Mouse (Mus musculus) erythroblast, adult 5-6 weeks (primary cell): ENCODE measurements at regions not wholly inside any gene's neighbourhood (a gene's known extent, or its start where the extent isn't known, plus 50 kb on each side); places are given as distances from the start of the nearest gene placed in this dataset.

ENCODE experiments used
- ATAC-seq: replicated peaks from 2 replicates; pipeline ENCODE4 v1.8.0; 2016; ENCODE audit warnings: moderate number of reproducible peaks, mild to moderate bottlenecking, moderate TSS enrichment, inconsistent platforms; ENCODE audit not compliant: poor library complexity, low FRiP score, severe bottlenecking

GRCm38 (mm10) chr10:12186918-12187639 is 682.1 kb downstream of the Utrn start:
- ATAC-seq: no peak

GRCm38 (mm10) chr10:12187669-12188342 is 681.4 kb downstream of the Utrn start:
- no peak for ATAC-seq

- no peak for ATAC-seq
Observed at GRCm38 (mm10) chr10:12190435-12190834, 678.7 kb downstream of the Utrn start.

GRCm38 (mm10) chr10:12207301-12207700 is 661.9 kb downstream of the Utrn start:
- ATAC-seq: no peak

DNA sequence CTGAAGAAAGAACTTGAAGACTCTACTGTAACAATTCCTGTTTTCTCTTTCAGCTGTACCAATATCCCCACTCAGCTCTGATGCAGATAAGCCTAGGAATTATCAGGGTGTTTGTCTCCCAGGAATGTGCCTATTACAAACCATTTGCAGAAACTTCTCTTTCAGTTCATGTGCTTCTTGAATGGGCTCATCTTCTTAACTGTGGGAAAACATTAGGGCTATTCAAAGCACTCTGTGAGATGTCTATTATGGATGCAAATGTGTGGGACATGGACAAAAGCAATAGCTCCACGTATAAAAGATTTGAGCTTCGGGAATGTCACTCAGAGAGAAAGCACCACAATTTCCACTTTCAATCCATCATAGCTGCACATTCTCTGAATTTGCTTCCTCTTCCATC is 659.0 kb downstream of the Utrn start:
- ATAC-seq: no peak

GRCm38 (mm10) chr10:12218879-12219278 is 650.3 kb downstream of the Utrn start:
- no peak for ATAC-seq

DNA sequence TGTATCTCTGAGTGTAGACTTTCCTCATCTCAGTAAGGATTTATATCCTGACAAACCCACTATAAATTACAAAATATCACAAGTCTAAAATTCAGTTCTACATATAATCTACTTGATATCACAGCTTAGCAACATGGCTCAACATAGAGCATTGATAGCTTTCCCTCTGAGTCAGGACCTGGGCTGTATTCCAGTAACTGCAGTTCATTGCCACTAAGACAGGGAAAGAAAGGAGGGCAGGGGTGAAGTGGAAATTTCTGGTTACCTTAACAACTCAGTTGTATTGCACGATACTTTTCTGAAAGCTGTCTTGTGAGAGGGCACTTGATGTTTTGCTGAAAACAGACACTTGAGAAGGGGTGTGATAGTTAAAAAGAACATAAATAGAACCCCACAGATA is 635.0 kb downstream of the Utrn start:
- no peak for ATAC-seq

GRCm38 (mm10) chr10:12248853-12249252 is 620.3 kb downstream of the Utrn start:
- ATAC-seq: no peak

- no peak for ATAC-seq
Observed at GRCm38 (mm10) chr10:12253274-12253673, 615.9 kb downstream of the Utrn start.

DNA sequence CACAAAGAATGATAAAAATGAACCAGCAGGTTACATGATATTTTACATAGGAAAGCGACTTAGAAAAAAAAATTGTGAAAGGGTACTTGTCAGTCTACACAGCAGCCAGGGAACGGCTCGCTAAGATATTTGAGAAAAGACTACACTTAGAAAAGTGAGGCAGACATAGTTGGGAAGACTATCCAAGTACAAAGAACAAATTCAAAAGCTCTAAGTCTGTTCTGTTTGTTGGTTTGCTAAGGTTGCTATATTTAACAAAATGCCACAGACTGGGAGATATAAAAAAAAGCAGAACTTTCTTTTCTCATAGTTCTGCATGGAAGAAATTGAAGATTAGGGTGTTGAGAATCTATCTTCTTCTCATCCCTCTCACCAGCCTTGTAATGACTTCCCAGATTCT is 583.5 kb downstream of the Utrn start:
- ATAC-seq: no peak

- no peak for ATAC-seq
Observed at GRCm38 (mm10) chr10:12298887-12299286, 570.3 kb downstream of the Utrn start.

DNA sequence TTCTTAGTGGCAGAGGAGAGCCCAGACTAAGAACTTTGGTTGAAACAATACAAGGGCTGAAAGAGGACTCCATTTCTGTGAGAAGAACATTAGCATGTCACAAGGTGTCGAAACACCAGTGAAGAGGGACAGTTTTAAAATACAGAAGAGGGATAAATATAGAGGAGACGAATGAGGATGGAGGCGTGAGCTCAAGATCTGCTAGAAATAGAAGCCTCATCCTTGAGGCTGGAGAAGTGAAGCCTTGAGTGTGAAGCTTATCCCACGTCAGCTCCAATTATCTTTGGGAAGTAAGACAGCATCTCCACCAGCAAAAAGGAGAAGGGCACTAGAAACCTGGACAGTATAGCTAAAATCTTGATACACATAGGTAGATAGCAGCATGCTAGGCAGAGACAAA is 566.8 kb downstream of the Utrn start:
- no peak for ATAC-seq

- no peak for ATAC-seq
Observed at GRCm38 (mm10) chr10:12320311-12320710, 548.9 kb downstream of the Utrn start.
